Mouse (Mus musculus) lung, postnatal 10 days (tissue): Measurements from ENCODE around the gene 2310022B05Rik.

Experiments used
- DNase-seq: peaks from one replicate; pipeline ENCODE4 v3.0.0; 2021

Gene 2310022B05Rik

DNA sequence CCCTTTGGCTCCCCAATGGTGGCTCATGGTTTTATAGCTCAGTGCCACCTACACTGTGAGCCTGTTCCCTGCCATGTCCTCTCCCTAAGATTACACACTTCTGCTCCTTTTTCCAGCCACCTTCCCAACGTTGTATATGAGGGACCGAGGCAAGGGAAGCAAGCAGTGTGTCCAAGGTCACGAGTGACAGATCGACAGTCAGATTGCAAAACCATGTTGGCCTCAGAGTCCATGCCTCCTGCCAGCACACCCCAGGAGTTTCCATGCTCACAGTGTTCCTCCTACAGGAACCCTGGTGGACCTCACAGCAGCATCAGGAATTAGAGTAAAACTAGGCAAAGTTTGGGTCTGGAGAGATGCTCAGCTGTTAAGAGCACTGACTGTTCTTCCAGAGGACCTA, 73.8 kb downstream of the 2310022B05Rik start:
- no peak for DNase-seq

DNA sequence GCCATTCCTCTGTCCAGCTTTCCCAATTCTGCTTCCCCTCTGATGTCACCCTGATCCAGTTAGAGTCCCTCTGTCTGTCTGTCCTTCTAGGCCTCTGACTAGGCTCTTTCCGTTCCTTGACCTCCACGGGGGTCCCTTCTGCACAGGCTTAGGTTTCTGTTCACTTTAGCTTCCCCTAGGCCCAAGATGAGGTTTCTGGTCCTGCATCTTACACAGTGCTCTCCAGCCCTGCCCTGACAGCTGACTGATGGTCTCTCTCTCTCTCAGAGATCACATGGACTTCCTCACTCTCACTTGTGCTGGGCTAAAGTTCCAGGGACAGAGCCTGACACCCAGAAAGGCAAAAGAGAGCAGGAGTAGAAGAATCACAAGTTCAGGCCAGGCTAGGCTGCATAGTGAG, 76.6 kb downstream of the 2310022B05Rik start:
- DNase-seq, result no peak
